Mouse (Mus musculus) cortical plate, adult 2 months (tissue): ENCODE measurements around the gene Arl8a.

Experiments
- CTCF ChIP-seq: fragments of 200-500 bp; IDR thresholded peaks from 2 replicates; pipeline ENCODE4 v1.5.1; 2011; ENCODE audit warnings: mild to moderate bottlenecking, control low read depth, low read length; ENCODE audit not compliant: insufficient read depth; ENCODE audit errors: extremely low read depth
- POLR2A ChIP-seq: fragments of 200-500 bp; IDR thresholded peaks from 2 replicates; pipeline ENCODE4 v1.6.1; 2011; ENCODE audit warnings: mild to moderate bottlenecking, low read length, control low read depth; ENCODE audit not compliant: insufficient read depth; ENCODE audit errors: extremely low read depth

GRCm38 (mm10) chr1:135100400-135100799, 46.2 kb upstream of the Arl8a start:
- TF ChIP-seq CTCF (no peak), POLR2A (no peak)
